Mouse (Mus musculus): Measurements from ENCODE around the gene Atad5.
"Not testable (repeated sequence)": the region's sequence is repeated elsewhere in the genome, so short reads cannot be mapped to it uniquely, and the experiment has no call there.

The Atad5 gene

GRCm38 (mm10) chr11:80081786-80082319 lies 7.3 kb upstream of the Atad5 start:
- no peak for DNase-seq

GRCm38 (mm10) chr11:80085356-80086055 lies 3.7 kb upstream of the Atad5 start:
- DNase-seq: no peak

GRCm38 (mm10) chr11:80086844-80087243 lies 2.4 kb upstream of the Atad5 start:
- DNase-seq: peak; percentile 90

GRCm38 (mm10) chr11:80089817-80090214 lies 616 bp downstream of the Atad5 start:
- no peak for DNase-seq

- no peak for DNase-seq
Observed at GRCm38 (mm10) chr11:80090555-80091164, 1.5 kb downstream of the Atad5 start.

GRCm38 (mm10) chr11:80098444-80099056 lies 9.3 kb downstream of the Atad5 start:
- DNase-seq: no peak

GRCm38 (mm10) chr11:80101298-80101697 lies 12.1 kb downstream of the Atad5 start:
- DNase-seq: no peak

- no peak for DNase-seq
Observed at GRCm38 (mm10) chr11:80104407-80104806, 15.2 kb downstream of the Atad5 start.

- DNase-seq: no peak
Observed at GRCm38 (mm10) chr11:80116411-80116810, 27.2 kb downstream of the Atad5 start.

GRCm38 (mm10) chr11:80132050-80132449 lies 42.9 kb downstream of the Atad5 start:
- no peak for DNase-seq

- no peak for DNase-seq
Observed at GRCm38 (mm10) chr11:80134744-80135143, 45.5 kb downstream of the Atad5 start.

- DNase-seq: peak; percentile 49
Observed at GRCm38 (mm10) chr11:80135954-80136683, 46.9 kb downstream of the Atad5 start.

- no peak for DNase-seq
Observed at GRCm38 (mm10) chr11:80136786-80137185, 47.6 kb downstream of the Atad5 start.

GRCm38 (mm10) chr11:80137773-80138172 lies 48.6 kb downstream of the Atad5 start:
- DNase-seq: no peak

GRCm38 (mm10) chr11:80141825-80142521 lies 52.8 kb downstream of the Atad5 start, which contains the start of gene Tefm:
TSS of gene Tefm (minus strand) at chr11:80142175.
- DNase-seq: peak; percentile 86

- DNase-seq: no peak
Observed at GRCm38 (mm10) chr11:80142872-80143271, 53.7 kb downstream of the Atad5 start.

- DNase-seq: peak; percentile 23
Observed at GRCm38 (mm10) chr11:80145787-80146275, 56.6 kb downstream of the Atad5 start.

- peak; percentile 21 for DNase-seq
Observed at GRCm38 (mm10) chr11:80147748-80148147, 58.5 kb downstream of the Atad5 start.

GRCm38 (mm10) chr11:80148313-80148712 lies 59.1 kb downstream of the Atad5 start:
- no peak for DNase-seq

GRCm38 (mm10) chr11:80148974-80149373 lies 59.8 kb downstream of the Atad5 start:
- not testable (repeated sequence) for DNase-seq

GRCm38 (mm10) chr11:80149412-80150023 lies 60.3 kb downstream of the Atad5 start:
- DNase-seq: no peak

GRCm38 (mm10) chr11:80150566-80150965 lies 61.4 kb downstream of the Atad5 start:
- DNase-seq: no peak

All from thymus, postnatal 25 days (tissue).